Mouse (Mus musculus) gastrocnemius, postnatal 36 days (tissue): ENCODE data around the gene Sh2d3c. TPM values are rescaled to one million over a fixed set of nuclear protein-coding genes. Genes with fewer than 3 reads are reported as not detected.

Experiments
- DNase-seq, 2 experiments: peaks; one replicate each; pipeline ENCODE4 v3.0.0; 2022
- intact Hi-C: fragments of 180-260 bp; cut with DNase I; formaldehyde crosslinking; loops from one replicate; pipeline ENCODE4 v1.15.1; 2025
- total RNA-seq, 2 experiments: library from RNA; stranded (reverse); gene quantifications; 2 replicates each; pipeline ENCODE4 v1.2.3; 2021

Sh2d3c gene
- total RNA-seq, 2 experiments from 2014 or later, result 6.4 to 7.0 TPM

DNA sequence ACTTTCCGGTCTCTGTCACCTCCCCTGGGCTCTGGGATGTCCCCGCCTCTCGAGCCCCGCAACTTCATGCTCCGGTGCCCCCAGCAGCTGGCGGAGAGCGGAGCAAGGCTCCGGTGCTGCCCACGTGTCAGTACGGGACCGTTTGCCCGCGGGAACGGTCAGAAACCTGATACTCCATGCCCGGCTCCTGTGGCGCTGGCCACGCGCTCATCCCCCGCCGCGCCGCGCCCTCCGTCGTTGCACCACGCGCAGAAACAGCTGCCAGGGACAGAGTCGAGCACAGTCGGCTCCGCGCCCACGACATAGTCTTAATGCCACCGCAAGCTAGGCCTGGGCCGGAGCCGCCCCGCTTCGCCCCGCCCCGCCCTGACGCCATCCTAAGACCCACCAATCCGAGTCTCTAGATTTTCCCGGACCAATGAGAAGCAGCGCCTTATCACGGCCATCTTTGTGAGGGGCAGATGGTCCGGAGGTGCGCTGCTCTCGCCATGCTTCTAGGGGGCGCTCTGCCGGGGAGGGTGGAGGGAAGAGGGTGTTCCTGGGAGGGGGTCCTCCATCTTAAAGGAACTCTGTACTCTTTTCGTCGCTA, 26.9 kb upstream of the Sh2d3c start:
- DNase-seq, result peak; percentile 89 to 96

GRCm38 (mm10) chr2:32694691-32695090, 26.2 kb upstream of the Sh2d3c start:
- DNase-seq, result no peak
- intact Hi-C loops, result no loop called here

More for the DNA sequence above, 26.9 kb upstream of the Sh2d3c start:
- intact Hi-C loops, result no loop called here

GRCm38 (mm10) chr2:32699680-32700079, 21.2 kb upstream of the Sh2d3c start:
- no peak for DNase-seq
- intact Hi-C loops, result no loop called here

GRCm38 (mm10) chr2:32700966-32701743, 19.7 kb upstream of the Sh2d3c start:
- intact Hi-C loops, result no loop called here
- no peak for DNase-seq

DNA sequence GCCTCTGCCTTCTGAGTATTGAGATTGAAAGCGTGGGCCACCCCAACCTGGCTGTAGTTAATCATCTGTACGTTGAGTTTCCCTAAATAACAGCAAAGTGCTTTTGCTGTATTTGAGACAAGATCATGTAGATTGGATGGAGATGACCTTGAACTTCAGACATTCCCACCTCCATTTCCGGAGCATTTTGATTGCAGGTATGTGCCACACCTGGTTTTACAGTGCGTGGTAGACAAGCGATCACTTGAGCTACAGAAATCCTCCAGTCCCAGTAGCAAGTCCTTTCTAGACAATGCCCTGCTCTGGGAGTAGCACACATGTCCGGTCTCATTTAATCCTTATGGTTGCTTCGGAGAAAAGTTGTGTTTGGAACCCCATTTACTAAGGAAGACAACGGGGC, 17.8 kb upstream of the Sh2d3c start:
- DNase-seq, result no peak
- intact Hi-C loops, result no loop called here

DNA sequence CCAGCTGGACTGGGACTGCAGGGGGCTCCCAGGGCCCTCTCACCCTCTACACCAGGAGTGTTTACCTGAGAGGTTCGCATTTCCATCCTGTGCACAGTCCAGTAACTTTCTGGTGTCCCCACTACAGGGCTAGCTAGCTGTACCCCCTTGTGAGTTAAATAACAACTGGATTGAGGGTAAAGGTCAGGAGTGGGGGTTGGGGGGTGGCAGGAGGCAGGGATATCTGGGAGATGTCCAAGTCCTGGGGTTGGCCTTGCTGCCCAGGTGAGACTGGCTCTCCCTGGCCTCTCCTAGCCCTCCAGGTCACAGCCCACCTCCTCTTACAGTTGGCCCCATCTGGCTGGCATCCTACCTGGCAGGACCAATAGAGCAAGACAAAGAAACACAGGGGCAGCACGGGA, 16.8 kb upstream of the Sh2d3c start, which contains the start of gene Fpgs:
Fpgs (minus strand) TSS at position 125 of the 401 bp plus-strand sequence.
- DNase-seq, result no peak
- intact Hi-C loops, result no loop called here

- no peak for DNase-seq
- intact Hi-C loops, result no loop called here
These were observed 15.8 kb upstream of the Sh2d3c start for GRCm38 (mm10) chr2:32705018-32705417.

- intact Hi-C loops, result no loop called here
- DNase-seq, result no peak
These were observed 13.9 kb upstream of the Sh2d3c start for GRCm38 (mm10) chr2:32706971-32707370.

GRCm38 (mm10) chr2:32708643-32709042, 12.2 kb upstream of the Sh2d3c start:
- intact Hi-C loops, result no loop called here
- no peak for DNase-seq

DNA sequence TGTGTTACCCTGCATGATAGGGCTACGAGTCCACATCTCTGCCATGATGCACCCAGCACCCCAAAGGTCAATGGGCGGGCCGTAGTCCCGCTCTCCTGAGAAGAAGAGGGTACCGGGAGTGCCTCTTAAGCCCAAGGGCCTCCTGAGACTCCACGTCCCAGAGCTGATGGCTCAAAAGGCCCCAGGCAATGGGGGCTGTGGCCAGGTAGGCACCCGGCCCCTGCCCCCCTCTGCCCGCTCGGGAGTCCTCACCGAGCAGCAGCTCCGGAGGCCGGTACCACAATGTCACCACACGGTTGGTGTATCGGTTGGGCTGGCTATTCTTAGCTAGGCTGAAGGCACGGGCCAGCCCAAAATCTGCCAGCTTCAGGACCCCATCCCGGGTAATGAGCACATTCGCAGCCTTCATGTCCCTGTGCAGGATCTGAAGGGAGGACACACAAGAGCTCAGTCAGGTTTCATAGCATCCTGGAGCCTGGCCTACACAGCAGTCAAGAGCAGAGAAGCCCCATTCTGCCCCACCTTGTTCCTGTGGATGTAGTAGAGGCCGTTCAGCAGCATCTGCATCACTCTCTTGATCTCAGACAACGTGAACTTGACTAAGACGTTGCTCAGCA, 11.2 kb upstream of the Sh2d3c start:
- DNase-seq, result no peak
- intact Hi-C loops, result loop anchor here (5.0 kb wide), 1 partner anchor 143 kb away; no protein-coding TSS in a partner anchor

- no peak for DNase-seq
- intact Hi-C loops, result loop anchor here (5.0 kb wide), 1 partner anchor 142 kb away; no protein-coding TSS in a partner anchor
These were observed 10.4 kb upstream of the Sh2d3c start for GRCm38 (mm10) chr2:32710425-32710824.

DNA sequence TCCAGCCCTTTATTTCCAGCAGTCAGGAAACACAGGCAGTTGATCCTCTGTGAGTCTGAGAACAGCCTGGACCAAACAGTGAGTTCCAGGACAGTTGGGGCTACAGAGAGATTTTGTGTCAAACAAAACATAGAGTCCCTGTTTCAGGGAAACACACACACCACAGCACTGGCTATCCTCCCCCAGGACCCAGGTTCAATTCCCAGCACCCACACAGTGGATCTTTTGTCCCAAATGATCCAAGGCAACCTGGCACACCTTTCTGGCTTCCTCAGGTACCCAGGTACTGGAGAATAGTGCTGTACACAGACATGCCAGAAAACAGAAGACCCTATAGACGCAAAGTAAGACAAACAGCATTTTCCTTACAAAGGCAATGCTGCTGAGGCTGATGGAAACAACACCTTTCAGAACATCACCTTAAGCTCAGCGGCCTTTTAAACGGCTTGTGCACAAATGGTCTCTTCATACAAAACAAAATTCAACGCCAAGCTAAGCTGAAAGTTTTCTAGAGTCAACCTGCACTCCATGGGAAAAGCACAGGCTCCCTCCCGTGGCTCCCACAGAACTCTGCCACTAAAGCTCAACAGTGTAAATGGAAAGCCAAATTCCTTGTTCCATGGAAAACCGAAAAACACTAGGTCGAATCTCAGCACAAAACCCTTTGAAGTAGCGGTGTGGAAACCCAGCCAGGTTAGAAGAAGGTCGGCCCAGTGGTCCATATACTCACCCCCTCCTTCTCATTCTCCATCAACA, 9.4 kb upstream of the Sh2d3c start:
- intact Hi-C loops, result loop anchor here (5.0 kb wide), 1 partner anchor 141 kb away; no protein-coding TSS in a partner anchor
- no peak for DNase-seq

GRCm38 (mm10) chr2:32712108-32712551, 8.7 kb upstream of the Sh2d3c start:
- peak; percentile 60 to 64 for DNase-seq
- intact Hi-C loops, result loop anchor here (5.0 kb wide), 1 partner anchor 140 kb away; no protein-coding TSS in a partner anchor

DNA sequence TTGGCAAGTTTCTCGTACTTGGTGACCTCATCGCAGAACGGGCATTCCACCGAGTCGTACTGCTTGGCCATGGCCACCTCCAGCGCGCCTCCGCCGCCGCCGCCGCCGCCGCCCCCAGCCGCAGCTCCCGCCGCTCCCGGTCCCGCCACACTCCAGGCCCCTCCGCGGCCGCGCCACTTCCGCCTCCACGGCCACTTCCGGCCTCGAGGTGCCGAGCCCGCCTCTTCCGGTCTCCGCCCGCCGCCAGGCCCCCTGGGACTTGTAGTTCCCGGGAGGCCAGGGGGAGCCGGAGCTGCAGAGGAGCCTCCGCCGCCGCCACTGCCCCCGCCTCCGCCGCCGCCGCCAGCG, 8.3 kb upstream of the Sh2d3c start:
- intact Hi-C loops, result loop anchor here (5.0 kb wide), 1 partner anchor 140 kb away; no protein-coding TSS in a partner anchor
- peak; percentile 94 to 96 for DNase-seq

GRCm38 (mm10) chr2:32712934-32713817, 7.7 kb upstream of the Sh2d3c start, which contains the start of gene Cdk9:
TSS of gene Cdk9 (minus strand) at chr2:32713076.
- intact Hi-C loops, result loop anchor here (1.0 to 5.0 kb wide), 2 partner anchors 44 to 139 kb away; partner anchors contain the start of gene Tor2a
- peak; percentile 85 to 96 for DNase-seq

- intact Hi-C loops, result loop anchor here (5.0 kb wide), 1 partner anchor 138 kb away; no protein-coding TSS in a partner anchor
- no peak for DNase-seq
These were observed 6.5 kb upstream of the Sh2d3c start for GRCm38 (mm10) chr2:32714117-32714986.

- intact Hi-C loops, result loop anchor here (5.0 kb wide), 1 partner anchor 137 kb away; no protein-coding TSS in a partner anchor
- no peak for DNase-seq
These were observed 5.8 kb upstream of the Sh2d3c start for GRCm38 (mm10) chr2:32714987-32715425.

DNA sequence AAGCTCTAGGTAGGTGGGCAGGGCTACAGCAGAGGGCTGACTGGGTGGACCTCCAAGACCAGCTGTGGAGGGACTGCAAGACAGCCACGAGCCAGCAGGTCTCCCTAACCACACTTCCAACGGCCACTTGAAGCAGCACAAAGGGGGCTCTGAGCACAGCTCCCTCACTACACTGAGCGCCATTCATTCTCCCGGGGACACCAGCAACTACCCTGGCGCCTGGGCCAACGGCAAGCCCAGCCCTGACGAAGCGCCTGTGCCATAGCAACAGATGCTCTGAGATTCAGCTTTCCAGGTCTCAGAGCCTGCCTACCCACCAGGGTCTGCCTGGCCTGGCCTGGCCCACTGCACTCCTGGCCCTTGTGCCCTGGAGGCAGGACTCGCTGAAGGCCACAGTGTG, 2.1 kb upstream of the Sh2d3c start:
- intact Hi-C loops, result no loop called here
- DNase-seq, result no peak
